Mouse (Mus musculus) adrenal gland, adult (tissue): ENCODE results near the gene Selplg.
"Not testable (repeated sequence)": the region's sequence is repeated elsewhere in the genome, so short reads cannot be mapped to it uniquely, and the experiment has no call there.

ENCODE experiments used
- DNase-seq, 2 experiments: peaks; one replicate each; pipeline ENCODE4 v3.0.0; 2022 to 2023; ENCODE audit warnings: low spot score in 1 of 2; ENCODE audit not compliant: inconsistent age in 2 of 2

Gene Selplg

GRCm38 (mm10) chr5:113796401-113797148 is 35.9 kb downstream of the Selplg start:
- DNase-seq, result no peak

GRCm38 (mm10) chr5:113791197-113792095 is 41.0 kb downstream of the Selplg start:
- DNase-seq, result no peak

- peak in 1 of 2 experiments; percentile 61 for DNase-seq
Measured at GRCm38 (mm10) chr5:113790453-113791196, 41.8 kb downstream of the Selplg start.

GRCm38 (mm10) chr5:113789075-113789788 is 43.2 kb downstream of the Selplg start:
- DNase-seq, result no peak

GRCm38 (mm10) chr5:113788645-113789044 is 43.8 kb downstream of the Selplg start:
- DNase-seq, result no peak

- DNase-seq, result no peak
Measured at GRCm38 (mm10) chr5:113786985-113787384, 45.5 kb downstream of the Selplg start.

GRCm38 (mm10) chr5:113784104-113784503 is 48.3 kb downstream of the Selplg start:
- not testable (repeated sequence) for DNase-seq

- peak in 1 of 2 experiments; percentile 59 for DNase-seq
Measured at GRCm38 (mm10) chr5:113783581-113784001, 48.9 kb downstream of the Selplg start.

GRCm38 (mm10) chr5:113782624-113783023 is 49.8 kb downstream of the Selplg start:
- no peak for DNase-seq

GRCm38 (mm10) chr5:113781875-113782274 is 50.6 kb downstream of the Selplg start:
- DNase-seq, result no peak

GRCm38 (mm10) chr5:113781254-113781653 is 51.2 kb downstream of the Selplg start:
- no peak for DNase-seq

GRCm38 (mm10) chr5:113780763-113781162 is 51.7 kb downstream of the Selplg start:
- DNase-seq, result no peak

GRCm38 (mm10) chr5:113780082-113780752 is 52.2 kb downstream of the Selplg start:
- DNase-seq, result no peak

GRCm38 (mm10) chr5:113779569-113779968 is 52.9 kb downstream of the Selplg start:
- DNase-seq, result peak; percentile 59 to 92

- peak; percentile 70 to 87 for DNase-seq
Measured at GRCm38 (mm10) chr5:113777728-113778127, 54.7 kb downstream of the Selplg start.

GRCm38 (mm10) chr5:113776896-113777226 is 55.6 kb downstream of the Selplg start:
- DNase-seq, result peak in 1 of 2 experiments; percentile 62

GRCm38 (mm10) chr5:113776128-113776895 is 56.1 kb downstream of the Selplg start:
- DNase-seq, result peak in 1 of 2 experiments; percentile 52

- DNase-seq, result peak in 1 of 2 experiments; percentile 69
Measured at GRCm38 (mm10) chr5:113775585-113775984, 56.9 kb downstream of the Selplg start.

- DNase-seq, result peak; percentile 95 to 99
Measured at GRCm38 (mm10) chr5:113773664-113774063, 58.8 kb downstream of the Selplg start.
